Mouse (Mus musculus): Measurements from ENCODE around the gene Nucb1. TPM values are rescaled to one million over a fixed set of nuclear protein-coding genes. Genes with fewer than 3 reads are reported as not detected.
A peak's percentile ranks its signal among the peaks of the same experiment; 100 is the strongest.
"Not testable (repeated sequence)": the region's sequence is repeated elsewhere in the genome, so short reads cannot be mapped to it uniquely, and the experiment has no call there.

Gene Nucb1
- polyA plus RNA-seq, 1 experiment from 2014 or later, result 149 TPM

DNA sequence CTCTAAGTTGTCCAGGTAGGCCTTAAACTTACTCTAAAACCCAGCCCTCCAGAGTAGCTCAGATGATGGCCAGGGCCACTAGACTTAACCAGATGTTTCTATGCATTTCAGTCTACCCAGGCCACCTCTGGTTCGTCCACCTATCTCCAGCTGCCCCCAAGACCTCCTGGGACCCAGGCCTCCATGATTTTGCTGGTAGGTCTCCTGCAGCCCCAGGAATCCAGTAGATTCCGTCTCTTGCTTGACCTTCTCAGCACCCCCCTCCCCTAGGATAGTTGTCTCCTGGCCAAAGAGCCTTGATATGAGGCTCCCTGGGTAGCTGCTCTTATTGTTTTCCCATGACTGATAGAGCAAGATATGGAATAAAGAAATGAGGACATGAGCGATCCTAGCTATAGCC lies 28.9 kb upstream of the Nucb1 start:
- peaks cover 3% of the 10 kb centered on the region; the same call in 1 of the 2 replicates for H3K27me3 ChIP-seq
- H3K4me2 ChIP-seq, result no peak overlapping the region
- WGBS, result 77% methylated on average over 3 of the region's 3 CpGs
- no peaks in the 10 kb centered on the region for H3K36me3 ChIP-seq
- ATAC-seq (ENCODE audit: insufficient number of reproducible peaks, insufficient read depth, low FRiP score, low TSS enrichment, low read depth), result no peak
- no peak overlapping the region for H3K27ac ChIP-seq
- peaks cover 8% of the 10 kb centered on the region for H3K4me1 ChIP-seq (replicated peaks)
- H3K4me3 ChIP-seq (replicated peaks), result no peak overlapping the region; the same call in 1 of the 2 replicates
- no peaks in the 10 kb centered on the region for H3K9me3 ChIP-seq
- H3K9ac ChIP-seq (replicated peaks), result no peak overlapping the region

DNA sequence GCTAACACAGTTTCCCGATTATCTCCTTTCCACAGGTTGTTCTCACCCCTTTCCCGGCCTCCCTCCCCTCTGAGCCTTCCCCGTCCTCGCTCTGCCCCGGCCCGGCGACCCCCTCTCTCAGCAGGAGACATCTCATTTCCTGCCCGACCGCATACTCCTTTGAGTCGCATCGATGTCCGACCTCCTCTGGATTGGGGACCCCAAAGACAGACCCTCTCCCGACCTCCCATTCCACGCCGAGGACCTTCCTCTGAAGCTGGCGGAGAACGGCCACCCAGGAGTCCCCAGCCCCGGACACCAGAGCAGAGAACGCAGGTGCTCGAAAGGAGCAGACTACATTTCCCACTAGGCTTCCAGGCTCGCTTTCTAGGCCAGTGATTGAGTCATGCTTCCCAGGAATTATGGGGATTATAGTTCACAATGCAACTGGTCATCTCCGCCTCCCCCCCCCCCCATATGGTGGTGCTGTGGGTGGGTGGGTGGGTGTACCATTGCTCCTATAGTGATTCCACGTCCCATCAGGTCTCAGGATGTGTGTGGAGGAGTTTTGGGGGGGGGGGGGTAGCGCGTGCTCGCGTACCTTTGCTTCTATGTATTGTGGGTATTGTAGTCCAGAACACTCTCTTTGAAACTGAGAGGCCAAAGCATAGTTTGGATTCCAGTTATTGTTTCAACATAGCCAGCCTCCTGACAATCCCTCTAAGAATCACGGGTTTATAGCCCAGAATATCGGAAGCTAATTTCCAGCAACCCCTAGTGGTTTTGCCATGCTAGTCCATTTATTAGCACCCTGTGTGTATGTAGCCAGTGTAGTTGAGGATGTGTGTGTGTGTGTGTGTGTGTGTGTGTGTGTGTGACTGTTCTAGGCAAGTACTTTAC lies 28.2 kb upstream of the Nucb1 start:
- Histone ChIP-seq H3K4me2 (peak overlapping the region; percentile 77), H3K4me3 (replicated peaks) (peak overlapping the region; percentile 48), H3K9me3 (no peaks in the 10 kb centered on the region), H3K4me1 (replicated peaks) (peaks cover 8% of the 10 kb centered on the region), H3K27ac (0 out of 2 replicates have a peak overlapping the region, but pooled peaks have one; percentile 17), H3K9ac (replicated peaks) (peak overlapping the region; percentile 61), H3K36me3 (no peaks in the 10 kb centered on the region), H3K27me3 (peaks cover 3% of the 10 kb centered on the region; the same call in 1 of the 2 replicates)
- peak; percentile 79 for ATAC-seq (ENCODE audit: insufficient number of reproducible peaks, insufficient read depth, low FRiP score, low TSS enrichment, low read depth)
- 3% methylated on average over 29 of the region's 29 CpGs for WGBS

DNA sequence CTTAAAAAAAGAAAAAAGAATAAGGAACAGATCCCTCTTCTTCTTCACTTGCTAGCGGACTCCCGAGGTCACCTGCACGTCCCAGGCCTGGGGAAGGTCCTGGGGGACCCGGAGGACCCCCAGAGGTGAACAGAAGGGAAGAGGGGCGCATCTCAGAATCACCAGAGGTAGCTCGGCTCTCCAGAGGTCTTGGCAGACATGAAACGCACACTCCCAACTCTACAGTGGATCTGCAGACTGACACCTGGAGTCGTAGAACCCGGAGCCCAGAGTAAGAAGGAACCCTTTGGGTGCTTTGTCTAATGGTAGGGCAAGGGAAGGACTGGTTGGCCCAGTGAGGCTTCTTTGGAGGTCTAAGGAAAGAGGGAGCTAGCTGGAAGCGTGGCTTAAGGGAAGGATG lies 27.4 kb upstream of the Nucb1 start:
- no peak overlapping the region for H3K27ac ChIP-seq
- peak overlapping the region; percentile 77 for H3K4me2 ChIP-seq
- H3K9me3 ChIP-seq, result no peaks in the 10 kb centered on the region
- WGBS, result 81% methylated on average over 10 of the region's 10 CpGs
- no peak for ATAC-seq (ENCODE audit: insufficient number of reproducible peaks, insufficient read depth, low FRiP score, low TSS enrichment, low read depth)
- no peaks in the 10 kb centered on the region for H3K36me3 ChIP-seq
- H3K4me3 ChIP-seq (replicated peaks), result peak overlapping the region; percentile 48
- H3K9ac ChIP-seq (replicated peaks), result peak overlapping the region; percentile 61; the same call in 1 of the 2 replicates
- H3K27me3 ChIP-seq, result peaks cover 3% of the 10 kb centered on the region; the same call in 1 of the 2 replicates
- peaks cover 8% of the 10 kb centered on the region for H3K4me1 ChIP-seq (replicated peaks)

DNA sequence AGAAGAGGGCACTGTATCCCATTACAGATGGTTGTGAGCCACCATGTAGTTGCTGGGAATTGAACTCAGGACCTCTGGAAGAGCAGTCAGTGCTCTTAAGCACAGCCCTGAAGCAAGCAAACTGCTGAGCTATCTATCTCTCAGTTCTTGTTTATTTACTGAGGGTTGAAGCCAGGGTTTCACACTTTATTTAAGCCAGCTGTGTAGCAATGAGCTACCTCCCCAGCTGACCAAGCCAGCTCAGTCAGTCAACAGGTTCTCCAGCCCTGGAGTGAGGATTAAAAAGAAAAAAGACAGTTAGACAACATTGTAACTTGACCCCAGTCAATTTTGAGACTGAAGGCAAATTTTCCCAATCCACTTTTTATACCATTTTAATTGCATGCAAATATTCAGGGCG lies 25.5 kb upstream of the Nucb1 start:
- no peak overlapping the region for H3K27ac ChIP-seq
- peaks cover 6% of the 10 kb centered on the region for H3K4me1 ChIP-seq (replicated peaks)
- H3K27me3 ChIP-seq, result peaks cover 7% of the 10 kb centered on the region; the same call in 1 of the 2 replicates
- no peaks in the 10 kb centered on the region for H3K36me3 ChIP-seq
- 68% methylated on average over 1 of the region's 1 CpGs for WGBS
- H3K9me3 ChIP-seq, result no peaks in the 10 kb centered on the region
- no peak for ATAC-seq (ENCODE audit: insufficient number of reproducible peaks, insufficient read depth, low FRiP score, low TSS enrichment, low read depth)
- H3K4me3 ChIP-seq (replicated peaks), result no peak overlapping the region
- H3K9ac ChIP-seq (replicated peaks), result no peak overlapping the region
- H3K4me2 ChIP-seq, result no peak overlapping the region

DNA sequence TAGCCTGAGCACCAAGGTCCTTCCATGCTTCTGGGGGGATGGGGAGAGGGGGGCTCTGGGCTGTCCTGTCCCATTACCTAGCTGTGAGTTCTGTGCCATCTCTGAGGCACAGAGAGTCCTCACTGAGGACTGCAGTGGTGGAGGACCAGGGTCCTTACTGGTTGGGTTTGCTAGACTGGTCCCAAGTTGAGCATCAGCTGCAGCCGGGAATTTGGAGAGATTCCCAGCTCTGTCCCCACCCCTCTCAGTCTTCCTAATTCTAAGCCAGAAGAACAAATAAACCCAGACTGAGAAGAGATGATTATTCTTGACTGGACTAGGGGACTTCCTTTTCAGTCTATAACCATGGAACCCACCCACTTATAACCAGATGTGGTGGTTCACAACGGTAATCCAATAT lies 20.4 kb upstream of the Nucb1 start:
- H3K4me3 ChIP-seq (replicated peaks), result no peak overlapping the region
- H3K4me2 ChIP-seq, result no peak overlapping the region
- 0 out of 2 replicates have a peak overlapping the region, but pooled peaks have one; percentile 27 for H3K9ac ChIP-seq (replicated peaks)
- H3K27ac ChIP-seq, result peak overlapping the region; percentile 12; the same call in 1 of the 2 replicates
- no peaks in the 10 kb centered on the region for H3K36me3 ChIP-seq
- no peaks in the 10 kb centered on the region for H3K9me3 ChIP-seq
- peaks cover 12% of the 10 kb centered on the region; the same call in 1 of the 2 replicates for H3K4me1 ChIP-seq (replicated peaks)
- H3K27me3 ChIP-seq, result 0 out of 2 replicates have a peak, but pooled peaks cover 8% of the 10 kb centered on the region
- no peak for ATAC-seq (ENCODE audit: insufficient number of reproducible peaks, insufficient read depth, low FRiP score, low TSS enrichment, low read depth)
- WGBS, result 85% methylated on average over 2 of the region's 2 CpGs

DNA sequence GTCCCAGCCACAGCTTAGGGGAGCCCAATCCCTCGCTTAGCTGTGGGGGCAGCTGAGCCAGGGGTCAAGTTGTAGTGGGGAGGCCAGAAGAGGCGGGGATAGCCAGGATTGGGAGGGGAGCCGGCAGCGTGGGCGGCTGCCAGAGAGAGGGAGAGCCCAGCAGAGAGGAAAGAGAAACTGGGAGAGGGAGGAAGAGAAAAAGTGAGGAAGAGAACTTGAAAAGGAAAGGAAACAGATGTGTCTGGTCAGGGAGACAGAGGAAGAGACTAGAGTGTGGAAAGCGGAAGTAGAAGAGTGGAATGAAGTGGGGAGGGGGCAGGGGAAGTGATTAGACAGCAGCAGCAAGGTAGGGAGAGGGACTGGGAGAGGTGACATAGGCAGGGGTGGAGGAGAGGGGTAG lies 19.3 kb upstream of the Nucb1 start:
- WGBS, result 20% methylated on average over 6 of the region's 6 CpGs
- no peak overlapping the region for H3K4me3 ChIP-seq (replicated peaks)
- peak overlapping the region; percentile 40; the same call in 1 of the 2 replicates for H3K9ac ChIP-seq (replicated peaks)
- H3K4me2 ChIP-seq, result peak overlapping the region; percentile 21; the same call in 1 of the 2 replicates
- H3K4me1 ChIP-seq (replicated peaks), result peaks cover 22% of the 10 kb centered on the region
- peaks cover 4% of the 10 kb centered on the region; the same call in 1 of the 2 replicates for H3K36me3 ChIP-seq
- 0 out of 2 replicates have a peak, but pooled peaks cover 8% of the 10 kb centered on the region for H3K27me3 ChIP-seq
- no peaks in the 10 kb centered on the region for H3K9me3 ChIP-seq
- no peak for ATAC-seq (ENCODE audit: insufficient number of reproducible peaks, insufficient read depth, low FRiP score, low TSS enrichment, low read depth)
- peak overlapping the region; percentile 35; the same call in 1 of the 2 replicates for H3K27ac ChIP-seq

DNA sequence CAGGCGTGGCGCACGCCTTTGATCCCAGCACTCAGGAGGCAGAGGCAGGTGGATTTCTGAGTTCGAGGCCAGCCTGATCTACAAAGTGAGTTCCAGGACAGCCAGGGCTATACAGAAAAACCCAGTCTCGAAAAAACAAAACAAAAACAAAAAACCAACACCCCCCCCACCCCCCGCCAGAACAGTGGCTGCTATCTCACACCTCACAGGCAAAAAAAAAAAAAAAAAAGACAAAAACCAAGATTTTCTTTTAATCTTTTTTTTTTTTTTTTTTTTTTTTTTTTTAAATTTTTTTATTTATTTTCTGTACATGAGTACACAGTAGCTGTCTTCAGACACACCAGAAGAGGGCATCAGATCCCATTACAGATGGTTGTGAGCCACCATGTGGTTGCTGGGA lies 17.0 kb upstream of the Nucb1 start:
- WGBS, result 85% methylated on average over 6 of the region's 6 CpGs
- H3K9ac ChIP-seq (replicated peaks), result not testable (repeated sequence)

DNA sequence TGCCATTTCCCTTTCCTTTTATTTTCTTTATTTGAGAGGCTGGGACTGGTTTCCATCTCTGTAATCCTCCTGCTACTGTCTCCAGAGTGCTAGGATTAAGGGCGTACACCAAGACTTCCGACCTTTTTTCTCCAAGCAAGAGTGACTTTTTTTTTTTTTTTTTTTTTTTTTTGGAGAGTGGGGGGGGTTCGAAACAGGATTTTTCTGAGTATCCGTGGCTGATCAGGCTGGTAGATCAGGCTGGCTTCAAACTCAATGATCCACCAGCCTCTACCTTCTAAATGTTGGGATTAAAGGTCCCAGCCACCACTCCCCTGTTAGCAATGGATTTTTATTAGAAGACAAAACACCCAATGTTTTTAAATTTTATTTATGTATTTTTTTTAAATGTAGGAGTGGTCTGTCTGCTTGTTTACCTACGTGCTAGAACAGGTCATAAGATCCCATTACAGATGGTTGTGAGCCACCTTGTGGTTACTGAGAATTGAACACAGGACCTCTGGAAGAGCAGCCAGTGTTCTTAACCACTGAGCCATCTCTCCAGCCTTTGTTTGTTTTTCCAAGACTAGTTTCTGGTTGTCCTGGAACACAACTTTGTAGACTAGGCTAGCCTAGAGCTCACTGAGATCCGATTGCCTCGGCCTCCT lies 16.4 kb upstream of the Nucb1 start:
- no peaks in the 10 kb centered on the region for H3K9me3 ChIP-seq
- 0 out of 2 replicates have a peak, but pooled peaks cover 6% of the 10 kb centered on the region for H3K27me3 ChIP-seq
- peaks cover 20% of the 10 kb centered on the region for H3K36me3 ChIP-seq
- peaks cover 41% of the 10 kb centered on the region for H3K4me1 ChIP-seq (replicated peaks)
- peak overlapping the region; percentile 47 for H3K9ac ChIP-seq (replicated peaks)
- no peak for ATAC-seq (ENCODE audit: insufficient number of reproducible peaks, insufficient read depth, low FRiP score, low TSS enrichment, low read depth)
- H3K4me2 ChIP-seq, result peak overlapping the region; percentile 84
- peak overlapping the region; percentile 93 for H3K27ac ChIP-seq
- WGBS, result 25% methylated on average over 7 of the region's 7 CpGs
- peak overlapping the region; percentile 78 for H3K4me3 ChIP-seq (replicated peaks)

More for the DNA sequence above, 17.0 kb upstream of the Nucb1 start:
- not testable (repeated sequence) for H3K27me3 ChIP-seq; H3K4me2 ChIP-seq; H3K27ac ChIP-seq; H3K4me3 ChIP-seq (replicated peaks); ATAC-seq (ENCODE audit: insufficient number of reproducible peaks, insufficient read depth, low FRiP score, low TSS enrichment, low read depth); H3K9me3 ChIP-seq
- Histone ChIP-seq H3K4me1 (replicated peaks) (peaks cover 40% of the 10 kb centered on the region), H3K36me3 (peaks cover 20% of the 10 kb centered on the region)

DNA sequence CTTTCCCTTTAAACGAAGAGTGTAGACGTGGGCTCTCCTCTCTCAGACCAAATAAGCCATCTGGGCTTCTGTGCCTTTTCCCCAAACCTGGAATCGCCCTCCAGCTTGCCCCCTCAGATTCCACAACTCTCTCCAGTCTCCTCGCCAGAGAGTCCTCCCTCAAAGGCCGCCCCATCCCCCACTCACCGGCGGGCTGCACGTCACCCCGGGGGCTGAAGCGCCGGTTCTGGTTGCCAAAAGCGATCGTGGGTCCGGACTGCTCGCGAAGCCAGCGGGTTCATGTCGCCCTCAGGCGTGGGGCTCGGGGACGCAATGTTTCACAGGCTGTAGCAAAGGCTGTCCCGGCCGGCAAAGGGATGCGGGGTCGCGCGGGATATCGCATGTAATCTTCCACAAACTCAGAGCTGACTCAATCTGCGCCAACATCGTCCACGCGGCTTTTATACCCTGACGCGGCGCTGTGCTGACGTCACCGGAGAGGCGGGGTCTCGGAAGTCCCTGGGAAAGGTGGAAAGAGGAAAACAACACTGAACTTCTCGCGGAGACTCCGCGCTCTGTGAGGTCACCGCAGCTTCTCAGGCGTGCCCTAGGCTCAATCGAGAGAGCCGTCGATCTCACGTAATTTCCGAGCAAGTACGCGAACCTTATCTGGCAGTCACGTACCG lies 15.7 kb upstream of the Nucb1 start, which contains the start of the genes Ppp1r15a and Plekha4:
Gene Ppp1r15a, minus strand, starts transcription at position 460 of the 665 bp plus-strand sequence.
Gene Plekha4, plus strand, starts transcription at position 522 of the 665 bp plus-strand sequence.
- Histone ChIP-seq H3K9me3 (no peaks in the 10 kb centered on the region), H3K36me3 (peaks cover 20% of the 10 kb centered on the region), H3K4me2 (peak within 1 kb of the TSS; percentile 84), H3K27me3 (0 out of 2 replicates have a peak, but pooled peaks cover 4% of the 10 kb centered on the region), H3K9ac (replicated peaks) (peak within 1 kb of the TSS; percentile 84), H3K4me1 (replicated peaks) (peaks cover 41% of the 10 kb centered on the region), H3K4me3 (replicated peaks) (peak within 1 kb of the TSS; percentile 78), H3K27ac (peak within 1 kb of the TSS; percentile 93)
- ATAC-seq (ENCODE audit: insufficient number of reproducible peaks, insufficient read depth, low FRiP score, low TSS enrichment, low read depth), result peak; percentile 79
- WGBS, result under 1% methylated on average over 54 of the region's 54 CpGs

- no peak for ATAC-seq (ENCODE audit: insufficient number of reproducible peaks, insufficient read depth, low FRiP score, low TSS enrichment, low read depth)
- H3K4me3 ChIP-seq (replicated peaks), result peak overlapping the region; percentile 78
- peak overlapping the region; percentile 93 for H3K27ac ChIP-seq
- no peaks in the 10 kb centered on the region for H3K9me3 ChIP-seq
- H3K36me3 ChIP-seq, result peaks cover 20% of the 10 kb centered on the region
- H3K9ac ChIP-seq (replicated peaks), result peak overlapping the region; percentile 84
- WGBS, result 31% methylated on average over 12 of the region's 12 CpGs
- H3K27me3 ChIP-seq, result 0 out of 2 replicates have a peak, but pooled peaks cover 2% of the 10 kb centered on the region
- H3K4me2 ChIP-seq, result peak overlapping the region; percentile 84
- H3K4me1 ChIP-seq (replicated peaks), result peaks cover 38% of the 10 kb centered on the region
Measured at GRCm38 (mm10) chr7:45524841-45525621, 14.8 kb upstream of the Nucb1 start.
